Mouse (Mus musculus) MEL (cell line): ENCODE results near the gene Parp16.

ENCODE experiments used
- EP300 ChIP-seq, 2 experiments: IDR thresholded peaks; 2 replicates each; pipeline ENCODE4 v1.6.1; 2011; ENCODE audit warnings: improper control_type of control experiment in 2 of 2, low read length in 2 of 2, low read depth in 1 of 2, mild to moderate bottlenecking in 1 of 2
- KAT2A ChIP-seq: conservative IDR thresholded peaks from 2 replicates; pipeline ENCODE4 v1.6.1; 2012; ENCODE audit warnings: low read depth, low read length, improper control_type of control experiment, inconsistent platforms
- MAX ChIP-seq: IDR thresholded peaks from 2 replicates; pipeline ENCODE4 v1.6.1; 2011; ENCODE audit warnings: low read length, improper control_type of control experiment
- POLR2A ChIP-seq, 2 experiments: IDR thresholded peaks; 2 replicates each; pipeline ENCODE4 v1.6.1; 2011 to 2012; ENCODE audit warnings: low read length in 2 of 2, mild to moderate bottlenecking in 2 of 2, control low read depth in 1 of 2, improper control_type of control experiment in 1 of 2, low read depth in 1 of 2, moderate library complexity in 1 of 2; ENCODE audit not compliant: control insufficient read depth in 1 of 2, insufficient read depth in 1 of 2, poor library complexity in 1 of 2
- POLR2AphosphoS2 ChIP-seq: IDR thresholded peaks from 2 replicates; pipeline ENCODE4 v1.6.1; 2011; ENCODE audit warnings: low read length, improper control_type of control experiment
- RCOR1 ChIP-seq: IDR thresholded peaks from 2 replicates; pipeline ENCODE4 v1.6.1; 2012; ENCODE audit warnings: low read depth, mild to moderate bottlenecking, inconsistent platforms, low read length, improper control_type of control experiment

DNA sequence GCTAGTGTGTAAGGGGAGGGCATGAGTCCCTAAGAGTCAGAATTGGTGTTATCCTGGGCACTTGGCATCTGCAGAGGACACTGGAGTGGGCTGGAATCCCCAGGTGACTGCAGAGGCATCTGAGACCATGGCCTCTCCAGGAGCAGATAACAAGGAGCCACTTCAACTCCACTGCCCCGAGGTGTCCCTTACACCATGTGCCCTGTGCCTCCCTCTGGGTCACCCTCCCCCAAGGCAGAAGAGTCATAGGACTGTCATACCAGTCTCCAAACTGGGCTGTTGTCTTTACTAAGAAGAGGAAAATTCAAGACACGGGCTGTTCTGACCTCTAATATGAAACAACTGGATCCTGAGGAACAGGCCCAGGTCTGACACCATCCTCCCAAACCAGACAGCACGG is 39.6 kb downstream of the Parp16 start:
- no peak for TF ChIP-seq MAX
- no peak for TF ChIP-seq POLR2A (IDR thresholded peaks at IDR 0.05; ENCODE audit: control insufficient read depth in 1 of 2, insufficient read depth in 1 of 2, low read depth in 1 of 2, low read length in 2 of 2, poor library complexity in 1 of 2)
- no peak for TF ChIP-seq POLR2AphosphoS2
- no peak for TF ChIP-seq KAT2A
- TF ChIP-seq EP300 (IDR thresholded peaks at IDR 0.05; ENCODE audit: low read depth in 1 of 2, low read length in 2 of 2) = no peak
- no peak for TF ChIP-seq RCOR1
